Mouse (Mus musculus): Measurements from ENCODE around the gene Sec23ip.

GRCm38 (mm10) chr7:128750296-128750695 is 5.6 kb downstream of the Sec23ip start:
- no peak for TF ChIP-seq CTCF (IDR thresholded peaks at IDR 0.05; ENCODE audit: insufficient read depth, low read depth, low read length)
- no peak for TF ChIP-seq POLR2A (IDR thresholded peaks at IDR 0.05; ENCODE audit: insufficient read depth, low read depth, low read length)

All from olfactory bulb, adult 2 months (tissue).